Mouse (Mus musculus) brain, adult 2 months (tissue): ENCODE measurements around the gene Tal1.

ENCODE experiments used
- DNase-seq: peaks from one replicate; pipeline ENCODE4 v3.0.0; 2011; ENCODE audit warnings: low read depth, low spot score

Gene Tal1

GRCm38 (mm10) chr4:115111167-115111566 is 54.9 kb downstream of the Tal1 start:
- DNase-seq = no peak

- no peak for DNase-seq
These were observed 57.0 kb downstream of the Tal1 start for GRCm38 (mm10) chr4:115113266-115113665.

GRCm38 (mm10) chr4:115119642-115120041 is 63.4 kb downstream of the Tal1 start:
- DNase-seq = no peak

GRCm38 (mm10) chr4:115121162-115121561 is 64.9 kb downstream of the Tal1 start:
- DNase-seq = no peak
